Mouse (Mus musculus) retina, embryonic 14.5 days (tissue): ENCODE data around the gene Dcaf6.
"Not testable (repeated sequence)": the region's sequence is repeated elsewhere in the genome, so short reads cannot be mapped to it uniquely, and the experiment has no call there.

ENCODE experiments used
- DNase-seq: peaks from one replicate; pipeline ENCODE4 v3.0.0-alpha.2; 2015; ENCODE audit warnings: low spot score

Dcaf6 gene

GRCm38 (mm10) chr1:165421357-165421915 is 38.8 kb downstream of the Dcaf6 start:
- DNase-seq = no peak

GRCm38 (mm10) chr1:165396401-165396805 is 63.9 kb downstream of the Dcaf6 start:
- no peak for DNase-seq

GRCm38 (mm10) chr1:165395940-165396339 is 64.3 kb downstream of the Dcaf6 start:
- no peak for DNase-seq

- no peak for DNase-seq
Measured at GRCm38 (mm10) chr1:165394836-165395235, 65.4 kb downstream of the Dcaf6 start.

GRCm38 (mm10) chr1:165393033-165393432 is 67.2 kb downstream of the Dcaf6 start:
- no peak for DNase-seq

- DNase-seq = peak; percentile 21
Measured at GRCm38 (mm10) chr1:165388716-165389115, 71.6 kb downstream of the Dcaf6 start.

- no peak for DNase-seq
Measured at GRCm38 (mm10) chr1:165386525-165386923, 73.8 kb downstream of the Dcaf6 start.

GRCm38 (mm10) chr1:165385810-165386524 is 74.3 kb downstream of the Dcaf6 start:
- DNase-seq = no peak

- DNase-seq = no peak
Measured at GRCm38 (mm10) chr1:165373839-165374238, 86.4 kb downstream of the Dcaf6 start.

GRCm38 (mm10) chr1:165370990-165371389 is 89.3 kb downstream of the Dcaf6 start:
- DNase-seq = no peak

- no peak for DNase-seq
Measured at GRCm38 (mm10) chr1:165365057-165365456, 95.2 kb downstream of the Dcaf6 start.

- DNase-seq = no peak
Measured at GRCm38 (mm10) chr1:165363271-165363670, 97.0 kb downstream of the Dcaf6 start.

GRCm38 (mm10) chr1:165356347-165356746 is 103.9 kb downstream of the Dcaf6 start:
- DNase-seq = no peak

GRCm38 (mm10) chr1:165348627-165349026 is 111.6 kb downstream of the Dcaf6 start:
- DNase-seq = no peak

- peak; percentile 11 for DNase-seq
Measured at GRCm38 (mm10) chr1:165344453-165344852, 115.8 kb downstream of the Dcaf6 start.

GRCm38 (mm10) chr1:165342126-165342525 is 118.1 kb downstream of the Dcaf6 start:
- DNase-seq = no peak

- no peak for DNase-seq
Measured at GRCm38 (mm10) chr1:165332797-165333196, 127.5 kb downstream of the Dcaf6 start.

GRCm38 (mm10) chr1:165330859-165331258 is 129.4 kb downstream of the Dcaf6 start:
- DNase-seq = no peak

GRCm38 (mm10) chr1:165328384-165329289 is 131.6 kb downstream of the Dcaf6 start:
- not testable (repeated sequence) for DNase-seq

- no peak for DNase-seq
Measured at GRCm38 (mm10) chr1:165327831-165328230, 132.4 kb downstream of the Dcaf6 start.

GRCm38 (mm10) chr1:165327370-165327769 is 132.9 kb downstream of the Dcaf6 start:
- no peak for DNase-seq

GRCm38 (mm10) chr1:165322934-165323333 is 137.3 kb downstream of the Dcaf6 start:
- no peak for DNase-seq

GRCm38 (mm10) chr1:165321891-165322290 is 138.4 kb downstream of the Dcaf6 start:
- no peak for DNase-seq
